Mouse (Mus musculus) G1E-ER4 (cell line): ENCODE data around the gene Zfp968. TPM values are rescaled to one million over a fixed set of nuclear protein-coding genes. Genes with fewer than 3 reads are reported as not detected.
"Not testable (repeated sequence)": the region's sequence is repeated elsewhere in the genome, so short reads cannot be mapped to it uniquely, and the experiment has no call there.

ENCODE experiments used
- GATA1 ChIP-seq: IDR thresholded peaks from one replicate; pipeline ENCODE4 v1.8.0; 2012; ENCODE audit warnings: low read length, inconsistent platforms
- polyA plus RNA-seq: library from polyadenylated mRNA; stranded (reverse); fragments of >175 nt; gene quantifications from 2 replicates; pipeline ENCODE4 v1.2.3, GENCODE M21; 2012

Gene Zfp968
- polyA plus RNA-seq: 0.33 TPM in 2 replicates

DNA sequence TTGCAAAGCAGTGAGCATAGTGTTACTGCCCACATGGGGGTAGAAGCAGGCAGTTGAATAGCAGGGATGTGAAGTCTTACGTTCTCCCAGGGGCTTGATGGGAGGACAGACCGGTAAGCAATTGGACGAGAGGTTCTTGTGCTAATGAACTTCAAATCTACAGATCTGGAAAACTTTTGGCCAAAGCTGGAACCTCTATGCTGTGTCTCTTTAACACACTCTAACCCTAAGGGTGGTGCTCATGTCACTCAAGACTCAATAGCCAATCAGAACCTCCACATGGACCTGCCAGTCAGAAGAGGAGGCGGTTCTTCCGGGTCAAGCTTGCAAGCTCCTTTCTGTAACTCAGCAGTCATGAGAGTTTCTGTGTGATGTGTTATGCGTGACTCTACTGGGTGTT lies at the start of gene Zfp968:
Gene Zfp968 (plus strand): TSS at position 301 of the 400 bp plus-strand sequence.
- not testable (repeated sequence) for TF ChIP-seq GATA1

DNA sequence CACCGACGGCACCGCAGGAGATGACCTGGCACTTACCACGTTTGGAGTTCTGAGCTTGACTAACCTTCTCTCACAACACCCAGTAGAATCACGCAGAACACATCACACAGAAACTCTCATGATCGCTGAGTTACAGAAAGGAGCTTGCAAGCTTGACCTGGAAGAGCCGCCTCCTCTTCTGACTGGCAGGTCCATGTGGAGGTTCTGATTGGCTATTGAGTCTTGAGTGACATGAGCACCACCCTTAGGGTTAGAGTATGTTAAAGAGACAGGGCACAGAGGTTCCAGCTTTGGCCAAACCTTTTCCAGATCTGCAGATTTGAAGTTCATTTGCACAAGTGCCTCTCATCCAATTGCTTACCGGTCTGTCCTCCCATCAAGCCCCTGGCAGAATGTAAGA lies 34.1 kb upstream of the Zfp968 start, which contains the start of gene Gm4631:
Gene Gm4631 (minus strand): TSS at position 101 of the 400 bp plus-strand sequence.
- not testable (repeated sequence) for TF ChIP-seq GATA1

Other genes with a start within 250 kb of the Zfp968 start
- gene Gm14399, start 230.4 kb upstream of the Zfp968 start, polyA plus RNA-seq: 0.16 and 0.17 TPM in 2 replicates
- 0.03 and 0.06 TPM in 2 replicates for gene Gm14443, start 196.6 kb upstream of the Zfp968 start, polyA plus RNA-seq
- 1.2 and 1.4 TPM in 2 replicates for gene Gm14391, start 165.5 kb upstream of the Zfp968 start, polyA plus RNA-seq
- gene Gm14440, start 97.3 kb upstream of the Zfp968 start, polyA plus RNA-seq: 0.08 and 0.15 TPM in 2 replicates
- gene Gm4631, start 34.2 kb upstream of the Zfp968 start, polyA plus RNA-seq: 0.24 and 0.46 TPM in 2 replicates
- gene Gm4724, start 63.4 kb downstream of the Zfp968 start, polyA plus RNA-seq: 0.08 TPM in 1 of 2 replicates, not detected in the other
- gene Zfp965, start 97.5 kb downstream of the Zfp968 start, polyA plus RNA-seq: 1.1 and 1.3 TPM in 2 replicates